Mouse (Mus musculus): Measurements from ENCODE around the gene Ascc1. TPM values are rescaled to one million over a fixed set of nuclear protein-coding genes. Genes with fewer than 3 reads are reported as not detected.

Gene Ascc1
- total and polyA plus RNA-seq, 2 experiments from 2014 or later: 15.7 to 34.6 TPM

- ATAC-seq (ENCODE audit: insufficient read depth, low read depth) (no peak), DNase-seq (ENCODE audit: low spot score) (no peak)
- no peak overlapping the region for H3K4me2 ChIP-seq (ENCODE audit: low read depth, low read length)
- no peak overlapping the region for H3K4me3 ChIP-seq (ENCODE audit: low read depth, low read length)
- peaks cover 5% of the 10 kb centered on the region; the same call in 1 of the 2 replicates for H3K4me1 ChIP-seq (ENCODE audit: control insufficient read depth, insufficient read depth)
- no peaks in the 10 kb centered on the region for H3K9me3 ChIP-seq (replicated peaks; ENCODE audit: control insufficient read depth, low read length)
- H3K9ac ChIP-seq (replicated peaks; ENCODE audit: low read depth, low read length): no peak overlapping the region
- H3K27ac ChIP-seq (ENCODE audit: low read depth): no peak overlapping the region
- peaks cover 70% of the 10 kb centered on the region for H3K27me3 ChIP-seq (ENCODE audit: control insufficient read depth, insufficient read depth, low read length)
- no peak for TF ChIP-seq EP300 (IDR thresholded peaks at IDR 0.05; ENCODE audit: low read depth)
- no peak for TF ChIP-seq CTCF (IDR thresholded peaks at IDR 0.05; ENCODE audit: low read depth)
- no peaks in the 10 kb centered on the region for H3K36me3 ChIP-seq (replicated peaks; ENCODE audit: control insufficient read depth, insufficient read depth, low read length)
- WGBS: 90% methylated on average over 8 of the region's 8 CpGs
Measured at GRCm38 (mm10) chr10:60109336-60109735, 106.7 kb downstream of the Ascc1 start.

DNA sequence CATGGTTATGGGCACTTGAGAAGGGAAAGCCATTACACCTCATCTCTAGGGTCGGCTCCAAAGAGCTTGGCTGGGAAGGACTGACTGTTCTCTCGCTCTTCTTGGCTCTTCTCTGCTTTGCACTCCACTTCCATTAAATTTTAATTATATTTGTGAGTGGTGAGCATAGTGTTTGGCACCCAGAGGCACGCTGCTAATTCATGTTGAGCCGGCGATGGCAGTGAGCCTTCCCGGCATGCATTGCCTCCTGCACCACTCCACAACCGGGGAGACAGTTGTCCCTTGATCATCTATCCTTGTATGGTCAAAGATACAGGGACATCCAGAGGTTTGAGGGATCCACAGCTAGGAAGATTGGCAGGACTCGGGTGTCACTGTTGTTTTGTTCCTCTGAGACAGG is 107.4 kb downstream of the Ascc1 start:
- Histone ChIP-seq H3K4me3 (ENCODE audit: low read depth, low read length) (no peak overlapping the region), H3K27ac (ENCODE audit: low read depth) (no peak overlapping the region), H3K9me3 (replicated peaks; ENCODE audit: control insufficient read depth, low read length) (no peaks in the 10 kb centered on the region), H3K4me2 (ENCODE audit: low read depth, low read length) (no peak overlapping the region), H3K27me3 (ENCODE audit: control insufficient read depth, insufficient read depth, low read length) (peaks cover 63% of the 10 kb centered on the region), H3K36me3 (replicated peaks; ENCODE audit: control insufficient read depth, insufficient read depth, low read length) (no peaks in the 10 kb centered on the region), H3K9ac (replicated peaks; ENCODE audit: low read depth, low read length) (no peak overlapping the region), H3K4me1 (ENCODE audit: control insufficient read depth, insufficient read depth) (peaks cover 5% of the 10 kb centered on the region; the same call in 1 of the 2 replicates)
- no peak for DNase-seq (ENCODE audit: low spot score)
- no peak for ATAC-seq (ENCODE audit: insufficient read depth, low read depth)
- WGBS: 80% methylated on average over 8 of the region's 8 CpGs
- TF ChIP-seq EP300 (IDR thresholded peaks at IDR 0.05; ENCODE audit: low read depth) (no peak), CTCF (IDR thresholded peaks at IDR 0.05; ENCODE audit: low read depth) (no peak)

- Histone ChIP-seq H3K36me3 (replicated peaks; ENCODE audit: control insufficient read depth, insufficient read depth, low read length) (no peaks in the 10 kb centered on the region), H3K4me1 (ENCODE audit: control insufficient read depth, insufficient read depth) (peaks cover 5% of the 10 kb centered on the region; the same call in 1 of the 2 replicates), H3K9ac (replicated peaks; ENCODE audit: low read depth, low read length) (no peak overlapping the region), H3K4me2 (ENCODE audit: low read depth, low read length) (no peak overlapping the region), H3K9me3 (replicated peaks; ENCODE audit: control insufficient read depth, low read length) (no peaks in the 10 kb centered on the region), H3K27me3 (ENCODE audit: control insufficient read depth, insufficient read depth, low read length) (peaks cover 60% of the 10 kb centered on the region), H3K4me3 (ENCODE audit: low read depth, low read length) (no peak overlapping the region), H3K27ac (ENCODE audit: low read depth) (no peak overlapping the region)
- DNase-seq (ENCODE audit: low spot score): no peak
- WGBS: 89% methylated on average over 10 of the region's 10 CpGs
- ATAC-seq (ENCODE audit: insufficient read depth, low read depth): no peak
- TF ChIP-seq EP300 (IDR thresholded peaks at IDR 0.05; ENCODE audit: low read depth) (no peak), CTCF (IDR thresholded peaks at IDR 0.05; ENCODE audit: low read depth) (no peak)
Measured at GRCm38 (mm10) chr10:60110908-60111475, 108.4 kb downstream of the Ascc1 start.

DNA sequence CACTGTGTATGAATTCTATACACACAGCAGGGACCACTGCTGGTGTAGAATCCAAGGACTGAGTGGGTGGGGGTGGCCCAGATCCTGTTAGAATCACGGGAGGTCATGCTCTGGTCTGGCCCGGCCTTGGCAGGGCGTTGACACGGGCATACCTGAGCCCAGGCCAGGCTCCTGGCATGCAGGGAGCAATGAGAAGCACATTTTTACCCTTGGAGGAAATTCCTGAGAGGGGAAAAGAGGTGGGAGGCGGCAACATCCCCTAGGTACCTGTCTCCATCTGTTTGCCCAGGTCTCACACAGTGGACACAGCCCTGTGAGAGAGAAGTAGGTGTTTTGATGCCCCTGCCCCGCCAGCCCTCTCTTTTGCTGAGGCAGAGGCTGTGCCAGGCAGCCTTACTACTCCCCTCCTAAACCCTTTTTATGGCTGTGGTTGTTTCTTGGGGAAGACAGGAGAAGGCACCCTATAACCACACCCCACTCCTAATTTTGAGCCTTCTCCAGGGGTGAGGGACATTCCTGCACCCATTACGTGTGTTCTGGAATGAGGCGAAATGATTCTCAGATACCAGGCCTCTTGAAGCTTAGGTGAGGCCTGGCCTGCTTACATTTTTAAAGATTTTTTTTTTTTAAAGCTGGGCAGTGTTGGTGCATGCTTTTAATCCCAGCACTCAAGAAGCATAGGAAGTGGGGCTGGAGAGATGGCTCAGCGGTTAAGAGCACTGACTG is 111.5 kb downstream of the Ascc1 start:
- 85% methylated on average over 9 of the region's 9 CpGs for WGBS
- no peak overlapping the region for H3K27ac ChIP-seq (ENCODE audit: low read depth)
- H3K4me2 ChIP-seq (ENCODE audit: low read depth, low read length): no peak overlapping the region
- peaks cover 4% of the 10 kb centered on the region; the same call in 1 of the 2 replicates for H3K4me1 ChIP-seq (ENCODE audit: control insufficient read depth, insufficient read depth)
- no peak for DNase-seq (ENCODE audit: low spot score)
- no peak for ATAC-seq (ENCODE audit: insufficient read depth, low read depth)
- H3K36me3 ChIP-seq (replicated peaks; ENCODE audit: control insufficient read depth, insufficient read depth, low read length): no peaks in the 10 kb centered on the region
- TF ChIP-seq EP300 (IDR thresholded peaks at IDR 0.05; ENCODE audit: low read depth) (no peak), CTCF (IDR thresholded peaks at IDR 0.05; ENCODE audit: low read depth) (no peak)
- no peaks in the 10 kb centered on the region for H3K9me3 ChIP-seq (replicated peaks; ENCODE audit: control insufficient read depth, low read length)
- no peak overlapping the region for H3K9ac ChIP-seq (replicated peaks; ENCODE audit: low read depth, low read length)
- H3K4me3 ChIP-seq (ENCODE audit: low read depth, low read length): no peak overlapping the region
- peaks cover 33% of the 10 kb centered on the region for H3K27me3 ChIP-seq (ENCODE audit: control insufficient read depth, insufficient read depth, low read length)

DNA sequence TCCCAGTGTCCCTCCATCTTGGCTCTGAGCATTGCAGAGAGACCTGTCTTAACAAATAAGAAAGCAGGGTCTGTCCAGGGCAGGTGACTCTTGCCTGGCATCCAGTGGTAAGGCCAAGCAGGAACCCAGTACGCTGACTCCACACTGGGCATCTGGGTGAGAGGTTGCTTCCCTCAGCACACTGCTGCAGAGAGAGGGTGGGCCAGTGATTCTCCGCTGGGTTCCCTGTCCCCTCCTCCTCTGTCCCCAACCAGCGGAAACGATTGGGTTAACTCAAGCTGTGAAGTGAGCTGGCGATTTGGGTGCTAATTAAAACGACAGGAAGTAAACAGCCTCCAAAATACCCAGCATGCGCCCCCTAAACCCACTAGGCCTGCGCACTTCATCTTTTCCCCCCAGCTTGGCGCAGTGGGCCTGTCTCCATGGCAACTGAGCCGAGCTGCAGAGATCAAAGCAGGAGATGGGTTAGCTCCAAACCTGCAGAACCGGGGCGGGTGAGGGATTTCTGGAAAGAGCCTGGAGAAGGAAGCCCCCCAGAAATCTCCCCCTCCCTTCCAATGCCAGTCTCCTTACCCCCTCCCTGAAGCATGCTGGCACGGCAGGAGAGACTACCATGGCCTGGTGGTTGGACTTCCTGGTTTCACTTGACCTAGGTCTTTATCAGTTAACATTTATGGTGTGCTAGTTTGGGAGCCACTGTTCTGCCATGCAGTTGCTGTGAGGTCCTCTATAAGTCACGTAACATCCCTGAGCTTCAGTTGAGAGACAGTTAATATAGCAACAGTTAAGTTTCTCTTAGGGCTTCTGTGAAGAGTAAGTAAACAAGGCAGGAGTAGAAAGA is 113.0 kb downstream of the Ascc1 start:
- no peak for DNase-seq (ENCODE audit: low spot score)
- Histone ChIP-seq H3K4me2 (ENCODE audit: low read depth, low read length) (no peak overlapping the region), H3K9ac (replicated peaks; ENCODE audit: low read depth, low read length) (no peak overlapping the region), H3K27ac (ENCODE audit: low read depth) (no peak overlapping the region), H3K27me3 (ENCODE audit: control insufficient read depth, insufficient read depth, low read length) (peaks cover 21% of the 10 kb centered on the region), H3K36me3 (replicated peaks; ENCODE audit: control insufficient read depth, insufficient read depth, low read length) (no peaks in the 10 kb centered on the region), H3K4me3 (ENCODE audit: low read depth, low read length) (no peak overlapping the region), H3K9me3 (replicated peaks; ENCODE audit: control insufficient read depth, low read length) (no peaks in the 10 kb centered on the region), H3K4me1 (ENCODE audit: control insufficient read depth, insufficient read depth) (peaks cover 4% of the 10 kb centered on the region; the same call in 1 of the 2 replicates)
- WGBS: 36% methylated on average over 14 of the region's 14 CpGs
- no peak for ATAC-seq (ENCODE audit: insufficient read depth, low read depth)
- TF ChIP-seq EP300 (IDR thresholded peaks at IDR 0.05; ENCODE audit: low read depth) (no peak), CTCF (IDR thresholded peaks at IDR 0.05; ENCODE audit: low read depth) (no peak)
